Mouse (Mus musculus) neural tube, embryonic 14.5 days (tissue): Measurements from ENCODE around the gene Sart3. TPM values are rescaled to one million over a fixed set of nuclear protein-coding genes. Genes with fewer than 3 reads are reported as not detected.

Source experiments
- ATAC-seq: fragments of 200-750 bp; cut with Nextera tagmentation; 2 replicates; pipeline ENCODE4 v1.8.0; 2017; ENCODE audit warnings: low read depth, mild to moderate bottlenecking, moderate TSS enrichment, moderate library complexity
- H3K27ac ChIP-seq: fragments of 300-500 bp; sonication (generic); 2 replicates; pipeline ENCODE4 v1.5.1; 2014; ENCODE audit warnings: low read depth, mild to moderate bottlenecking, control low read depth, low read length, moderate library complexity, mixed read lengths
- H3K27me3 ChIP-seq: fragments of 300-500 bp; sonication (generic); 2 replicates; pipeline ENCODE4 v1.6.1; 2014; ENCODE audit warnings: low read length; ENCODE audit not compliant: control insufficient read depth, insufficient read depth
- H3K36me3 ChIP-seq: fragments of 300-500 bp; sonication (generic); 2 replicates; pipeline ENCODE4 v1.6.1; 2014; ENCODE audit warnings: low read length, mixed read lengths; ENCODE audit not compliant: control insufficient read depth, insufficient read depth
- H3K4me1 ChIP-seq: fragments of 300-500 bp; sonication (generic); 2 replicates; pipeline ENCODE4 v1.6.1; 2014; ENCODE audit warnings: low read length; ENCODE audit not compliant: control insufficient read depth, insufficient read depth
- H3K4me2 ChIP-seq: fragments of 300-500 bp; sonication (generic); 2 replicates; pipeline ENCODE4 v1.6.1; 2014; ENCODE audit warnings: mild to moderate bottlenecking, low read depth, low read length, control low read depth
- H3K4me3 ChIP-seq: fragments of 300-500 bp; sonication (generic); 2 replicates; pipeline ENCODE4 v1.5.1; 2014; ENCODE audit warnings: low read depth, low read length, control low read depth, mixed read lengths
- H3K9ac ChIP-seq: fragments of 300-500 bp; sonication (generic); replicated peaks from 2 replicates; pipeline ENCODE4 v1.6.1; 2014; ENCODE audit warnings: low read depth, mild to moderate bottlenecking, control low read depth, low read length, mixed read lengths
- H3K9me3 ChIP-seq: fragments of 300-500 bp; sonication (generic); 2 replicates; pipeline ENCODE4 v1.6.1; 2016; ENCODE audit warnings: low read length; ENCODE audit not compliant: control insufficient read depth
- WGBS: fragments of 180-500 bp; shearing (Covaris S2); extraction: QIAGEN DNeasy Blood & Tissue Kit; methylation state at CpG from one replicate; pipeline ENCODE4 v1.1.7; 2014; 5-methylcytosine and 5-hydroxymethylcytosine counted together
- polyA plus RNA-seq: library from polyadenylated mRNA; unstranded; fragments of >200 nt; fragmentation: Nextera tagmentation; extraction: Ambion mirVana; gene quantifications from 2 replicates; pipeline ENCODE4 v1.2.1, GENCODE M21; 2014

Gene Sart3
- polyA plus RNA-seq, 1 experiment from 2014 or later, result 33.7 TPM

- Histone ChIP-seq H3K9ac (peak overlapping the region; percentile 50), H3K9me3 (no peaks in the 10 kb centered on the region), H3K27ac (peak overlapping the region; percentile 95), H3K27me3 (no peaks in the 10 kb centered on the region), H3K4me3 (peak overlapping the region; percentile 50), H3K4me2 (peak overlapping the region; percentile 70), H3K36me3 (peaks cover 20% of the 10 kb centered on the region), H3K4me1 (peaks cover 15% of the 10 kb centered on the region)
- ATAC-seq, result peak; percentile 41; the same call in 1 of the 2 replicates
- 30% methylated on average over 7 of the region's 7 CpGs for WGBS
Observed at GRCm38 (mm10) chr5:113735023-113735344, 37.3 kb downstream of the Sart3 start.

- Histone ChIP-seq H3K36me3 (peaks cover 14% of the 10 kb centered on the region), H3K27me3 (no peaks in the 10 kb centered on the region), H3K4me1 (peaks cover 15% of the 10 kb centered on the region), H3K9ac (no peak overlapping the region; the same call in 1 of the 2 replicates), H3K4me2 (no peak overlapping the region), H3K9me3 (no peaks in the 10 kb centered on the region), H3K27ac (0 out of 2 replicates have a peak overlapping the region, but pooled peaks have one; percentile 95), H3K4me3 (no peak overlapping the region)
- no peak for ATAC-seq
- 78% methylated on average over 5 of the region's 5 CpGs for WGBS
Observed at GRCm38 (mm10) chr5:113734376-113734775, 37.9 kb downstream of the Sart3 start.

GRCm38 (mm10) chr5:113732182-113732581 lies 40.1 kb downstream of the Sart3 start:
- H3K9me3 ChIP-seq, result no peaks in the 10 kb centered on the region
- no peak overlapping the region for H3K27ac ChIP-seq
- H3K27me3 ChIP-seq, result no peaks in the 10 kb centered on the region
- H3K36me3 ChIP-seq, result no peaks in the 10 kb centered on the region
- no peak for ATAC-seq
- peaks cover 15% of the 10 kb centered on the region for H3K4me1 ChIP-seq
- no peak overlapping the region for H3K4me2 ChIP-seq
- no peak overlapping the region for H3K4me3 ChIP-seq
- no peak overlapping the region for H3K9ac ChIP-seq
- 27% methylated on average over 6 of the region's 6 CpGs for WGBS

GRCm38 (mm10) chr5:113731174-113731573 lies 41.1 kb downstream of the Sart3 start:
- WGBS, result 91% methylated on average over 7 of the region's 7 CpGs
- no peak for ATAC-seq
- no peak overlapping the region for H3K27ac ChIP-seq

GRCm38 (mm10) chr5:113730641-113731121 lies 41.6 kb downstream of the Sart3 start:
- no peak for ATAC-seq
- H3K9ac ChIP-seq, result no peak overlapping the region
- H3K4me2 ChIP-seq, result no peak overlapping the region
- no peaks in the 10 kb centered on the region for H3K9me3 ChIP-seq
- H3K36me3 ChIP-seq, result no peaks in the 10 kb centered on the region
- WGBS, result 58% methylated on average over 7 of the region's 7 CpGs
- H3K27me3 ChIP-seq, result no peaks in the 10 kb centered on the region
- H3K4me1 ChIP-seq, result peaks cover 6% of the 10 kb centered on the region
- H3K27ac ChIP-seq, result 0 out of 2 replicates have a peak overlapping the region, but pooled peaks have one; percentile 4
- no peak overlapping the region for H3K4me3 ChIP-seq

More at GRCm38 (mm10) chr5:113731174-113731573, 41.1 kb downstream of the Sart3 start:
- H3K9ac ChIP-seq, result no peak overlapping the region
- no peak overlapping the region for H3K4me3 ChIP-seq
- no peaks in the 10 kb centered on the region for H3K27me3 ChIP-seq
- H3K9me3 ChIP-seq, result no peaks in the 10 kb centered on the region
- peaks cover 6% of the 10 kb centered on the region for H3K4me1 ChIP-seq
- H3K4me2 ChIP-seq, result no peak overlapping the region
- H3K36me3 ChIP-seq, result no peaks in the 10 kb centered on the region

GRCm38 (mm10) chr5:113728691-113729090 lies 43.6 kb downstream of the Sart3 start:
- Histone ChIP-seq H3K27ac (no peak overlapping the region), H3K9ac (no peak overlapping the region), H3K4me2 (no peak overlapping the region), H3K4me3 (no peak overlapping the region), H3K4me1 (peaks cover 6% of the 10 kb centered on the region; the same call in 1 of the 2 replicates), H3K9me3 (no peaks in the 10 kb centered on the region), H3K27me3 (no peaks in the 10 kb centered on the region), H3K36me3 (no peaks in the 10 kb centered on the region)
- no peak for ATAC-seq
- WGBS, result 89% methylated on average over 7 of the region's 7 CpGs

GRCm38 (mm10) chr5:113728011-113728410 lies 44.3 kb downstream of the Sart3 start:
- no peak for ATAC-seq
- H3K27me3 ChIP-seq, result no peaks in the 10 kb centered on the region
- H3K36me3 ChIP-seq, result no peaks in the 10 kb centered on the region
- peaks cover 6% of the 10 kb centered on the region; the same call in 1 of the 2 replicates for H3K4me1 ChIP-seq
- no peaks in the 10 kb centered on the region for H3K9me3 ChIP-seq
- no peak overlapping the region for H3K27ac ChIP-seq
- H3K4me2 ChIP-seq, result no peak overlapping the region
- WGBS, result 79% methylated on average over 7 of the region's 7 CpGs
- H3K9ac ChIP-seq, result no peak overlapping the region
- no peak overlapping the region for H3K4me3 ChIP-seq

- Histone ChIP-seq H3K4me2 (no peak overlapping the region), H3K4me3 (no peak overlapping the region), H3K36me3 (no peaks in the 10 kb centered on the region), H3K27me3 (no peaks in the 10 kb centered on the region), H3K9ac (no peak overlapping the region), H3K9me3 (no peaks in the 10 kb centered on the region), H3K27ac (no peak overlapping the region), H3K4me1 (peaks cover 6% of the 10 kb centered on the region; the same call in 1 of the 2 replicates)
- no peak for ATAC-seq
- 66% methylated on average over 12 of the region's 12 CpGs for WGBS
Observed at GRCm38 (mm10) chr5:113727238-113727637, 45.1 kb downstream of the Sart3 start.

GRCm38 (mm10) chr5:113726618-113727017 lies 45.7 kb downstream of the Sart3 start:
- no peak for ATAC-seq
- H3K4me2 ChIP-seq, result no peak overlapping the region
- WGBS, result 74% methylated on average over 6 of the region's 6 CpGs
- peaks cover 6% of the 10 kb centered on the region; the same call in 1 of the 2 replicates for H3K4me1 ChIP-seq
- no peaks in the 10 kb centered on the region for H3K27me3 ChIP-seq
- H3K36me3 ChIP-seq, result no peaks in the 10 kb centered on the region
- no peak overlapping the region for H3K4me3 ChIP-seq
- H3K9ac ChIP-seq, result no peak overlapping the region
- H3K27ac ChIP-seq, result no peak overlapping the region
- no peaks in the 10 kb centered on the region for H3K9me3 ChIP-seq
